Mouse (Mus musculus) neural tube, embryonic 12.5 days (tissue): ENCODE measurements at regions not wholly inside any gene's neighbourhood (a gene's known extent, or its start where the extent isn't known, plus 50 kb on each side); places are given as distances from the start of the nearest gene placed in this dataset.

Source experiments
- ATAC-seq: fragments of 200-750 bp; cut with Nextera tagmentation; 2 replicates; pipeline ENCODE4 v1.8.0; 2017; ENCODE audit warnings: low read depth, mild to moderate bottlenecking, moderate TSS enrichment, moderate library complexity; ENCODE audit not compliant: low FRiP score
- H3K27ac ChIP-seq: fragments of 300-500 bp; sonication (generic); 2 replicates; pipeline ENCODE4 v1.5.1; 2016
- H3K27me3 ChIP-seq: fragments of 300-500 bp; sonication (generic); replicated peaks from 2 replicates; pipeline ENCODE4 v1.6.1; 2016; ENCODE audit warnings: mild to moderate bottlenecking
- H3K36me3 ChIP-seq: fragments of 300-500 bp; sonication (generic); 2 replicates; pipeline ENCODE4 v1.6.1; 2016; ENCODE audit warnings: mild to moderate bottlenecking
- H3K4me1 ChIP-seq: fragments of 300-500 bp; sonication (generic); 2 replicates; pipeline ENCODE4 v1.6.1; 2016
- H3K4me2 ChIP-seq: fragments of 300-500 bp; sonication (generic); replicated peaks from 2 replicates; pipeline ENCODE4 v1.6.1; 2016; ENCODE audit warnings: mild to moderate bottlenecking
- H3K4me3 ChIP-seq: fragments of 300-500 bp; sonication (generic); 2 replicates; pipeline ENCODE4 v1.5.1; 2016
- H3K9ac ChIP-seq: fragments of 300-500 bp; sonication (generic); 2 replicates; pipeline ENCODE4 v1.6.1; 2016; ENCODE audit warnings: mild to moderate bottlenecking
- H3K9me3 ChIP-seq: fragments of 300-500 bp; sonication (generic); 2 replicates; pipeline ENCODE4 v1.6.1; 2016; ENCODE audit warnings: mild to moderate bottlenecking
- WGBS: fragments of 180-500 bp; shearing (Covaris S2); methylation state at CpG from one replicate; pipeline ENCODE4 v1.1.7; 2016; 5-methylcytosine and 5-hydroxymethylcytosine counted together

GRCm38 (mm10) chr10:70336741-70337140 lies 91.8 kb downstream of the Slc16a9 start:
- Histone ChIP-seq H3K27me3 (no peaks in the 10 kb centered on the region), H3K4me2 (no peak overlapping the region), H3K27ac (no peak overlapping the region), H3K9ac (no peak overlapping the region), H3K4me1 (no peaks in the 10 kb centered on the region), H3K4me3 (no peak overlapping the region), H3K36me3 (no peaks in the 10 kb centered on the region), H3K9me3 (peaks cover 9% of the 10 kb centered on the region)
- WGBS = 91% methylated on average over 1 of the region's 1 CpGs
- no peak for ATAC-seq

- Histone ChIP-seq H3K9me3 (no peaks in the 10 kb centered on the region), H3K36me3 (no peaks in the 10 kb centered on the region), H3K27ac (no peak overlapping the region), H3K9ac (no peak overlapping the region), H3K4me3 (no peak overlapping the region), H3K27me3 (no peaks in the 10 kb centered on the region), H3K4me1 (no peaks in the 10 kb centered on the region), H3K4me2 (no peak overlapping the region)
- ATAC-seq = no peak
- WGBS = 86% methylated on average over 5 of the region's 5 CpGs
Measured at GRCm38 (mm10) chr10:70359421-70359820, 80.9 kb upstream of the Fam13c start.

GRCm38 (mm10) chr10:70359834-70360233 lies 80.4 kb upstream of the Fam13c start:
- Histone ChIP-seq H3K4me1 (no peaks in the 10 kb centered on the region), H3K36me3 (no peaks in the 10 kb centered on the region), H3K9ac (no peak overlapping the region), H3K27me3 (no peaks in the 10 kb centered on the region), H3K27ac (no peak overlapping the region), H3K4me3 (no peak overlapping the region), H3K4me2 (no peak overlapping the region), H3K9me3 (no peaks in the 10 kb centered on the region)
- ATAC-seq = no peak
- 72% methylated on average over 7 of the region's 7 CpGs for WGBS

GRCm38 (mm10) chr10:70363054-70363453 lies 77.2 kb upstream of the Fam13c start:
- Histone ChIP-seq H3K27me3 (no peaks in the 10 kb centered on the region), H3K4me3 (no peak overlapping the region), H3K36me3 (no peaks in the 10 kb centered on the region), H3K27ac (no peak overlapping the region), H3K9me3 (no peaks in the 10 kb centered on the region), H3K4me2 (no peak overlapping the region), H3K4me1 (no peaks in the 10 kb centered on the region), H3K9ac (no peak overlapping the region)
- WGBS = 76% methylated on average over 4 of the region's 4 CpGs
- ATAC-seq = no peak

- Histone ChIP-seq H3K4me3 (no peak overlapping the region), H3K9ac (no peak overlapping the region), H3K4me1 (no peaks in the 10 kb centered on the region), H3K36me3 (no peaks in the 10 kb centered on the region), H3K27ac (no peak overlapping the region), H3K4me2 (no peak overlapping the region), H3K9me3 (no peaks in the 10 kb centered on the region), H3K27me3 (no peaks in the 10 kb centered on the region)
- WGBS = 45% methylated on average over 14 of the region's 14 CpGs
- no peak for ATAC-seq
Measured at GRCm38 (mm10) chr10:70364218-70364975, 75.9 kb upstream of the Fam13c start.

GRCm38 (mm10) chr10:70364976-70365345 lies 75.3 kb upstream of the Fam13c start:
- no peak overlapping the region for H3K27ac ChIP-seq
- no peaks in the 10 kb centered on the region for H3K27me3 ChIP-seq
- H3K4me2 ChIP-seq = no peak overlapping the region
- no peak overlapping the region for H3K4me3 ChIP-seq
- H3K36me3 ChIP-seq = no peaks in the 10 kb centered on the region
- no peaks in the 10 kb centered on the region for H3K9me3 ChIP-seq
- H3K4me1 ChIP-seq = no peaks in the 10 kb centered on the region
- WGBS = 88% methylated on average over 9 of the region's 9 CpGs
- no peak for ATAC-seq
- no peak overlapping the region for H3K9ac ChIP-seq

GRCm38 (mm10) chr10:70365504-70365903 lies 74.8 kb upstream of the Fam13c start:
- Histone ChIP-seq H3K27ac (no peak overlapping the region), H3K9ac (no peak overlapping the region), H3K36me3 (no peaks in the 10 kb centered on the region), H3K27me3 (no peaks in the 10 kb centered on the region), H3K4me2 (no peak overlapping the region), H3K4me3 (no peak overlapping the region), H3K4me1 (no peaks in the 10 kb centered on the region), H3K9me3 (no peaks in the 10 kb centered on the region)
- no peak for ATAC-seq
- WGBS = 91% methylated on average over 9 of the region's 9 CpGs

GRCm38 (mm10) chr10:70367866-70368265 lies 72.4 kb upstream of the Fam13c start:
- H3K27ac ChIP-seq = no peak overlapping the region
- H3K36me3 ChIP-seq = no peaks in the 10 kb centered on the region
- no peak overlapping the region for H3K4me3 ChIP-seq
- H3K4me1 ChIP-seq = no peaks in the 10 kb centered on the region
- no peak overlapping the region for H3K9ac ChIP-seq
- WGBS = 86% methylated on average over 11 of the region's 11 CpGs
- no peak for ATAC-seq
- H3K4me2 ChIP-seq = no peak overlapping the region
- H3K9me3 ChIP-seq = no peaks in the 10 kb centered on the region
- no peaks in the 10 kb centered on the region for H3K27me3 ChIP-seq

- peak; percentile 41; the same call in 1 of the 2 replicates for ATAC-seq
- 38% methylated on average over 7 of the region's 7 CpGs for WGBS
- Histone ChIP-seq H3K9ac (no peak overlapping the region), H3K4me1 (no peaks in the 10 kb centered on the region), H3K36me3 (no peaks in the 10 kb centered on the region), H3K9me3 (no peaks in the 10 kb centered on the region), H3K4me2 (no peak overlapping the region), H3K27me3 (no peaks in the 10 kb centered on the region), H3K27ac (no peak overlapping the region), H3K4me3 (no peak overlapping the region)
Measured at GRCm38 (mm10) chr10:70368685-70369084, 71.6 kb upstream of the Fam13c start.

GRCm38 (mm10) chr10:70372411-70373136 lies 67.7 kb upstream of the Fam13c start:
- no peak overlapping the region for H3K4me2 ChIP-seq
- H3K9me3 ChIP-seq = no peaks in the 10 kb centered on the region
- H3K4me1 ChIP-seq = no peaks in the 10 kb centered on the region
- no peaks in the 10 kb centered on the region for H3K36me3 ChIP-seq
- WGBS = 91% methylated on average over 6 of the region's 6 CpGs
- no peak overlapping the region for H3K4me3 ChIP-seq
- H3K27ac ChIP-seq = no peak overlapping the region
- no peak overlapping the region for H3K9ac ChIP-seq
- H3K27me3 ChIP-seq = no peaks in the 10 kb centered on the region
- ATAC-seq = no peak

GRCm38 (mm10) chr10:70373207-70373606 lies 67.1 kb upstream of the Fam13c start:
- H3K4me1 ChIP-seq = no peaks in the 10 kb centered on the region
- H3K9me3 ChIP-seq = no peaks in the 10 kb centered on the region
- no peaks in the 10 kb centered on the region for H3K36me3 ChIP-seq
- no peaks in the 10 kb centered on the region for H3K27me3 ChIP-seq
- no peak overlapping the region for H3K27ac ChIP-seq
- no peak overlapping the region for H3K4me3 ChIP-seq
- no peak overlapping the region for H3K9ac ChIP-seq
- WGBS = 92% methylated on average over 8 of the region's 8 CpGs
- no peak for ATAC-seq
- no peak overlapping the region for H3K4me2 ChIP-seq

- 88% methylated on average over 5 of the region's 5 CpGs for WGBS
- H3K4me1 ChIP-seq = no peaks in the 10 kb centered on the region
- no peaks in the 10 kb centered on the region for H3K9me3 ChIP-seq
- H3K27ac ChIP-seq = no peak overlapping the region
- H3K9ac ChIP-seq = no peak overlapping the region
- no peak overlapping the region for H3K4me2 ChIP-seq
- no peaks in the 10 kb centered on the region for H3K36me3 ChIP-seq
- no peak overlapping the region for H3K4me3 ChIP-seq
- ATAC-seq = no peak
- no peaks in the 10 kb centered on the region for H3K27me3 ChIP-seq
Measured at GRCm38 (mm10) chr10:70373836-70374235, 66.4 kb upstream of the Fam13c start.

- H3K27ac ChIP-seq = no peak overlapping the region
- no peaks in the 10 kb centered on the region for H3K27me3 ChIP-seq
- no peaks in the 10 kb centered on the region for H3K36me3 ChIP-seq
- no peak overlapping the region for H3K4me2 ChIP-seq
- no peak overlapping the region for H3K9ac ChIP-seq
- H3K4me3 ChIP-seq = no peak overlapping the region
- no peak for ATAC-seq
- no peaks in the 10 kb centered on the region for H3K9me3 ChIP-seq
- 0 out of 2 replicates have a peak, but pooled peaks cover 1% of the 10 kb centered on the region for H3K4me1 ChIP-seq
- 75% methylated on average over 7 of the region's 7 CpGs for WGBS
Measured at GRCm38 (mm10) chr10:70374726-70375125, 65.6 kb upstream of the Fam13c start.
